Mouse (Mus musculus): ENCODE data around the gene 1700020D05Rik. TPM values are rescaled to one million over a fixed set of nuclear protein-coding genes. Genes with fewer than 3 reads are reported as not detected.

1700020D05Rik gene
- polyA plus RNA-seq, 1 experiment: 6.8 TPM

GRCm38 (mm10) chr19:5481398-5481797, 22.2 kb downstream of the 1700020D05Rik start:
- Histone ChIP-seq H3K27me3 (ENCODE audit: control insufficient read depth, insufficient read depth, low read length) (no peaks in the 10 kb centered on the region), H3K4me3 (replicated peaks; ENCODE audit: insufficient read depth, low read depth, low read length) (no peak overlapping the region), H3K4me1 (ENCODE audit: control insufficient read depth, insufficient read depth, low read length) (peaks cover 50% of the 10 kb centered on the region), H3K27ac (ENCODE audit: insufficient read depth, low read length) (no peak overlapping the region)
- no peak for DNase-seq
- 89% methylated on average over 10 of the region's 10 CpGs for WGBS
- no peak for TF ChIP-seq POLR2A (IDR thresholded peaks at IDR 0.05; ENCODE audit: borderline replicate concordance, insufficient read depth, low read length)
- no peak for TF ChIP-seq CTCF (IDR thresholded peaks at IDR 0.05; ENCODE audit: borderline replicate concordance, insufficient read depth, low read depth, low read length)

- TF ChIP-seq CTCF (IDR thresholded peaks at IDR 0.05; ENCODE audit: borderline replicate concordance, insufficient read depth, low read depth, low read length) (no peak), POLR2A (IDR thresholded peaks at IDR 0.05; ENCODE audit: borderline replicate concordance, insufficient read depth, low read length) (peak; percentile 20; the same call in 1 of the 2 replicates)
- 31% methylated on average over 10 of the region's 10 CpGs for WGBS
- Histone ChIP-seq H3K4me3 (replicated peaks; ENCODE audit: insufficient read depth, low read depth, low read length) (no peak overlapping the region), H3K27ac (ENCODE audit: insufficient read depth, low read length) (no peak overlapping the region), H3K4me1 (ENCODE audit: control insufficient read depth, insufficient read depth, low read length) (peaks cover 45% of the 10 kb centered on the region), H3K27me3 (ENCODE audit: control insufficient read depth, insufficient read depth, low read length) (no peaks in the 10 kb centered on the region)
- peak in 1 of 2 experiments; percentile 46 for DNase-seq
These were observed 23.6 kb downstream of the 1700020D05Rik start for GRCm38 (mm10) chr19:5480016-5480415.

- DNase-seq: no peak
- no peaks in the 10 kb centered on the region for H3K27me3 ChIP-seq (ENCODE audit: control insufficient read depth, insufficient read depth, low read length)
- 51% methylated on average over 18 of the region's 18 CpGs for WGBS
- H3K4me1 ChIP-seq (ENCODE audit: control insufficient read depth, insufficient read depth, low read length): peaks cover 29% of the 10 kb centered on the region
- peak overlapping the region; percentile 5 for H3K4me3 ChIP-seq (replicated peaks; ENCODE audit: insufficient read depth, low read depth, low read length)
- no peak for TF ChIP-seq POLR2A (IDR thresholded peaks at IDR 0.05; ENCODE audit: borderline replicate concordance, insufficient read depth, low read length)
- no peak for TF ChIP-seq CTCF (IDR thresholded peaks at IDR 0.05; ENCODE audit: borderline replicate concordance, insufficient read depth, low read depth, low read length)
- peak overlapping the region; percentile 33; the same call in 1 of the 2 replicates for H3K27ac ChIP-seq (ENCODE audit: insufficient read depth, low read length)
These were observed 25.8 kb downstream of the 1700020D05Rik start for GRCm38 (mm10) chr19:5477668-5478300.

GRCm38 (mm10) chr19:5477004-5477667, 26.5 kb downstream of the 1700020D05Rik start:
- H3K4me3 ChIP-seq (replicated peaks; ENCODE audit: insufficient read depth, low read depth, low read length): no peak overlapping the region
- H3K27me3 ChIP-seq (ENCODE audit: control insufficient read depth, insufficient read depth, low read length): no peaks in the 10 kb centered on the region
- DNase-seq: peak; percentile 45 to 54
- no peak for TF ChIP-seq CTCF (IDR thresholded peaks at IDR 0.05; ENCODE audit: borderline replicate concordance, insufficient read depth, low read depth, low read length)
- TF ChIP-seq POLR2A (IDR thresholded peaks at IDR 0.05; ENCODE audit: borderline replicate concordance, insufficient read depth, low read length): no peak
- peaks cover 27% of the 10 kb centered on the region for H3K4me1 ChIP-seq (ENCODE audit: control insufficient read depth, insufficient read depth, low read length)
- WGBS: 45% methylated on average over 10 of the region's 10 CpGs
- peak overlapping the region; percentile 33; the same call in 1 of the 2 replicates for H3K27ac ChIP-seq (ENCODE audit: insufficient read depth, low read length)

GRCm38 (mm10) chr19:5475069-5475714, 28.4 kb downstream of the 1700020D05Rik start:
- 4% methylated on average over 13 of the region's 13 CpGs for WGBS
- Histone ChIP-seq H3K27me3 (ENCODE audit: control insufficient read depth, insufficient read depth, low read length) (no peaks in the 10 kb centered on the region), H3K4me3 (replicated peaks; ENCODE audit: insufficient read depth, low read depth, low read length) (peak overlapping the region; percentile 60), H3K4me1 (ENCODE audit: control insufficient read depth, insufficient read depth, low read length) (peaks cover 27% of the 10 kb centered on the region), H3K27ac (ENCODE audit: insufficient read depth, low read length) (peak overlapping the region; percentile 92)
- peak; percentile 65 to 72 for DNase-seq
- TF ChIP-seq POLR2A (IDR thresholded peaks at IDR 0.05; ENCODE audit: borderline replicate concordance, insufficient read depth, low read length) (no peak), CTCF (IDR thresholded peaks at IDR 0.05; ENCODE audit: borderline replicate concordance, insufficient read depth, low read depth, low read length) (no peak)

- WGBS: 2% methylated on average over 51 of the region's 68 CpGs
- peak overlapping the region; percentile 92 for H3K27ac ChIP-seq (ENCODE audit: insufficient read depth, low read length)
- TF ChIP-seq POLR2A (IDR thresholded peaks at IDR 0.05; ENCODE audit: borderline replicate concordance, insufficient read depth, low read length): no peak
- TF ChIP-seq CTCF (IDR thresholded peaks at IDR 0.05; ENCODE audit: borderline replicate concordance, insufficient read depth, low read depth, low read length): no peak
- H3K27me3 ChIP-seq (ENCODE audit: control insufficient read depth, insufficient read depth, low read length): no peaks in the 10 kb centered on the region
- peaks cover 27% of the 10 kb centered on the region for H3K4me1 ChIP-seq (ENCODE audit: control insufficient read depth, insufficient read depth, low read length)
- peak; percentile 67 to 71 for DNase-seq
- H3K4me3 ChIP-seq (replicated peaks; ENCODE audit: insufficient read depth, low read depth, low read length): peak overlapping the region; percentile 62
These were observed 29.1 kb downstream of the 1700020D05Rik start for GRCm38 (mm10) chr19:5474281-5475068.

- Histone ChIP-seq H3K27me3 (ENCODE audit: control insufficient read depth, insufficient read depth, low read length) (no peaks in the 10 kb centered on the region), H3K27ac (ENCODE audit: insufficient read depth, low read length) (peak within 1 kb of the TSS; percentile 92), H3K4me3 (replicated peaks; ENCODE audit: insufficient read depth, low read depth, low read length) (peak within 1 kb of the TSS; percentile 62), H3K4me1 (ENCODE audit: control insufficient read depth, insufficient read depth, low read length) (peaks cover 27% of the 10 kb centered on the region)
- no peak for TF ChIP-seq POLR2A (IDR thresholded peaks at IDR 0.05; ENCODE audit: borderline replicate concordance, insufficient read depth, low read length)
- TF ChIP-seq CTCF (IDR thresholded peaks at IDR 0.05; ENCODE audit: borderline replicate concordance, insufficient read depth, low read depth, low read length): no peak
- WGBS: 13% methylated on average over 22 of the region's 22 CpGs
- DNase-seq: peak; percentile 66 to 70
These were observed 29.9 kb downstream of the 1700020D05Rik start, which contains the start of gene Efemp2 for GRCm38 (mm10) chr19:5473720-5474119. TSS of gene Efemp2 (plus strand) at chr19:5473954.
